Mouse (Mus musculus) thymus, adult 18-20 months (tissue): ENCODE measurements around the gene Samd9l.
"Not testable (repeated sequence)": the region's sequence is repeated elsewhere in the genome, so short reads cannot be mapped to it uniquely, and the experiment has no call there.

Source experiments
- DNase-seq, 2 experiments: peaks; one replicate each; pipeline ENCODE4 v3.0.0; 2022; ENCODE audit warnings: mixed read lengths in 2 of 2

The Samd9l gene

GRCm38 (mm10) chr6:3341479-3341878 lies 57.9 kb downstream of the Samd9l start:
- DNase-seq: no peak

- DNase-seq: not testable (repeated sequence)
These were observed 58.4 kb downstream of the Samd9l start for GRCm38 (mm10) chr6:3340928-3341327.

- not testable (repeated sequence) for DNase-seq
These were observed 60.2 kb downstream of the Samd9l start for GRCm38 (mm10) chr6:3339131-3339530.
